Mouse (Mus musculus) forebrain, postnatal 0 days (tissue): ENCODE results near the gene Pdgfc. TPM values are rescaled to one million over a fixed set of nuclear protein-coding genes. Genes with fewer than 3 reads are reported as not detected.

Experiments
- ATAC-seq: fragments of 200-750 bp; cut with Nextera tagmentation; 2 replicates; pipeline ENCODE4 v1.8.0; 2017; ENCODE audit warnings: mild to moderate bottlenecking, moderate library complexity
- DNase-seq: peaks from one replicate; pipeline ENCODE4 v3.0.0-alpha.2; 2015
- H3K27ac ChIP-seq: fragments of 300-500 bp; sonication (generic); 2 replicates; pipeline ENCODE4 v1.5.1; 2014; ENCODE audit warnings: low read depth, mild to moderate bottlenecking, antibody characterized with exemption, low read length, moderate library complexity, mixed read lengths
- H3K27me3 ChIP-seq: fragments of 300-500 bp; sonication (generic); 2 replicates; pipeline ENCODE4 v1.6.1; 2014; ENCODE audit warnings: mild to moderate bottlenecking, low read length, mixed read lengths; ENCODE audit not compliant: insufficient read depth
- H3K36me3 ChIP-seq: fragments of 300-500 bp; sonication (generic); 2 replicates; pipeline ENCODE4 v1.6.1; 2014; ENCODE audit warnings: mild to moderate bottlenecking, moderate library complexity; ENCODE audit not compliant: insufficient read depth
- H3K4me1 ChIP-seq: fragments of 300-500 bp; sonication (generic); 2 replicates; pipeline ENCODE4 v1.6.1; 2014; ENCODE audit warnings: antibody characterized with exemption; ENCODE audit not compliant: insufficient read depth
- H3K4me2 ChIP-seq: fragments of 300-500 bp; sonication (generic); 2 replicates; pipeline ENCODE4 v1.6.1; 2014; ENCODE audit warnings: low read depth, mild to moderate bottlenecking, moderate library complexity
- H3K4me3 ChIP-seq: fragments of 300-500 bp; sonication (generic); 2 replicates; pipeline ENCODE4 v1.5.1; 2014; ENCODE audit warnings: low read depth, low read length, mixed read lengths
- H3K9ac ChIP-seq: fragments of 300-500 bp; sonication (generic); 2 replicates; pipeline ENCODE4 v1.6.1; 2014; ENCODE audit warnings: mild to moderate bottlenecking
- H3K9me3 ChIP-seq: fragments of 300-500 bp; sonication (generic); 2 replicates; pipeline ENCODE4 v1.6.1; 2016; ENCODE audit warnings: low read length
- CTCF ChIP-seq: sonication (generic); IDR thresholded peaks from 2 replicates; pipeline ENCODE4 v1.5.1; 2016; ENCODE audit warnings: antibody characterized with exemption, control low read depth, low read depth
- WGBS: fragments of 180-500 bp; shearing (Covaris S2); extraction: QIAGEN DNeasy Blood & Tissue Kit; methylation state at CpG from one replicate; pipeline ENCODE4 v1.1.7; 2014; 5-methylcytosine and 5-hydroxymethylcytosine counted together
- polyA plus RNA-seq: library from polyadenylated mRNA; unstranded; fragments of >200 nt; fragmentation: Nextera tagmentation; extraction: Ambion mirVana; gene quantifications from 2 replicates; pipeline ENCODE4 v1.2.1, GENCODE M21; 2015
- total RNA-seq: library from RNA; depleted of rRNA; stranded (reverse); fragments of >200 nt; gene quantifications from 2 replicates; pipeline ENCODE4 v1.2.3, GENCODE M21; 2014; rRNA removed

Pdgfc gene
- total RNA-seq: 4.8 and 7.2 TPM in 2 replicates
- polyA plus RNA-seq: 6.3 and 6.7 TPM in 2 replicates

DNA sequence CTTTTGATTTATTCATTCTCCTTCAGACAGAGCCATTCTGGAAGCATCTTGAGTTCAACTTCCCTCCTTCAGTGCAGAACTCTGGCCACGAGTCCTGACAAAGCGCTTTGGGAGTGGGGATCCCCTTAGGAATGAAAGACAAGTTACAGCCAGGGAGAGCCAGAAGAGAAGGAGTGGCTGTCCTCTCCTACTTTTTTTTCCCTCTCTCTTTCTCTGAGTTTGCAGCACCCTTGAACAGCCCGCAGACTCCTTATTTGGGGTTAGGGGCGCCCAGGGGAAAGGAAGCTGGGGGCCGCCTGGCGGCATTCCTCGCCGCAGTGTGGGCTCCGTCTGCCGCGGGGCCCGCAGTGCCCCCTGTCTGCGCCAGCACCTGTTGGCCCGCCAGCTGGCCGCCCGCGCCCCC lies at the start of gene Pdgfc:
TSS of gene Pdgfc (plus strand) at position 266 of the 403 bp plus-strand sequence.
- H3K36me3 ChIP-seq: no peaks in the 10 kb centered on the region
- peaks cover 5% of the 10 kb centered on the region; the same call in 1 of the 2 replicates for H3K4me1 ChIP-seq
- H3K9ac ChIP-seq: peak within 1 kb of the TSS; percentile 77
- ATAC-seq (no peak; the same call in 1 of the 2 replicates), DNase-seq (peak; percentile 34)
- peak within 1 kb of the TSS; percentile 77 for H3K27ac ChIP-seq
- no peaks in the 10 kb centered on the region for H3K27me3 ChIP-seq
- peak within 1 kb of the TSS; percentile 67 for H3K4me2 ChIP-seq
- TF ChIP-seq CTCF: peak; percentile 12; the same call in 1 of the 2 replicates
- WGBS: 2% methylated on average over 15 of the region's 17 CpGs
- no peaks in the 10 kb centered on the region for H3K9me3 ChIP-seq
- peak within 1 kb of the TSS; percentile 70 for H3K4me3 ChIP-seq

DNA sequence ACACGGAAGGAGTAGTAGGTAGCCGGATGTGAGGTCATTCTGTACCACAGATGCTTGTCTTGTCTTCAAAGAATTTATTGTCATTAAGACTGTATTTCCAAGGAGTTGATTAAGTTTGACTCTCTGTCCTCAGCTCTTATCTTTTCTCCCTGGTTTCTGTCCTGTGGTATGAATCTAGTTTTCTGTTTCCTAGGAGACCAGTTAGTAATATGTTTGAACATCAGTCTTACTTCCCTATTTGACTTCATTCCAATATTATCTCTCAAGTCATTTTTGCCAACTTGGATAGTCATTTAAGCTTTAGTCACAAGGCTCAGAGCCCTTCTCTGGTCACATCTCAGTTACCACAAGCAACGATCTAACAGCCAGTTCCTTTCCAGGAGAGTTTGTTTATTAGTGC lies 27.0 kb upstream of the Pdgfc start:
- Histone ChIP-seq H3K4me3 (no peak overlapping the region), H3K36me3 (no peaks in the 10 kb centered on the region), H3K4me1 (no peaks in the 10 kb centered on the region), H3K9me3 (no peaks in the 10 kb centered on the region), H3K27me3 (no peaks in the 10 kb centered on the region), H3K27ac (no peak overlapping the region), H3K4me2 (no peak overlapping the region), H3K9ac (no peak overlapping the region)
- no peak for TF ChIP-seq CTCF
- ATAC-seq: no peak
- 90% methylated on average over 3 of the region's 3 CpGs for WGBS
- DNase-seq: no peak

DNA sequence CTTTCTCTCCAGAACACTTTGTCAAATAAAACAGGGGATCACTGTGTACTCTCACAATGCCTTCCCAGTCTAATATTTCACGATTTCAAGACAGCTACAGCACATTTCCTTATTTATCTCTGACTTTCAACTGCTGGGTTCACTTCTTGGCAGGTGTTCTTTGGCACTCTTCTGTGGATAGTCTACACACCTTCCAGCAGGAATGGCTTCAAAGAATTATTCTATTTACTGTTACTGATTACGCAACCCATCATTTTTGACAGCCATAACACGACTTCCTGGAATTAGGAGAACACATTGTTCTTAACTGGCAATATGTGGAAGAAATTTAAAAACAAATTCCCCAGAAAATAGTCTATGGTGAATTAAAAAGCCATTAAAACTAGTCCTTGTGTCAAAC lies 26.3 kb upstream of the Pdgfc start:
- H3K36me3 ChIP-seq: no peaks in the 10 kb centered on the region
- no peaks in the 10 kb centered on the region for H3K4me1 ChIP-seq
- no peak overlapping the region for H3K9ac ChIP-seq
- 80% methylated on average over 3 of the region's 3 CpGs for WGBS
- TF ChIP-seq CTCF: no peak
- no peak overlapping the region for H3K4me2 ChIP-seq
- H3K9me3 ChIP-seq: no peaks in the 10 kb centered on the region
- no peak overlapping the region for H3K4me3 ChIP-seq
- DNase-seq (no peak), ATAC-seq (no peak)
- H3K27me3 ChIP-seq: no peaks in the 10 kb centered on the region
- H3K27ac ChIP-seq: no peak overlapping the region

DNA sequence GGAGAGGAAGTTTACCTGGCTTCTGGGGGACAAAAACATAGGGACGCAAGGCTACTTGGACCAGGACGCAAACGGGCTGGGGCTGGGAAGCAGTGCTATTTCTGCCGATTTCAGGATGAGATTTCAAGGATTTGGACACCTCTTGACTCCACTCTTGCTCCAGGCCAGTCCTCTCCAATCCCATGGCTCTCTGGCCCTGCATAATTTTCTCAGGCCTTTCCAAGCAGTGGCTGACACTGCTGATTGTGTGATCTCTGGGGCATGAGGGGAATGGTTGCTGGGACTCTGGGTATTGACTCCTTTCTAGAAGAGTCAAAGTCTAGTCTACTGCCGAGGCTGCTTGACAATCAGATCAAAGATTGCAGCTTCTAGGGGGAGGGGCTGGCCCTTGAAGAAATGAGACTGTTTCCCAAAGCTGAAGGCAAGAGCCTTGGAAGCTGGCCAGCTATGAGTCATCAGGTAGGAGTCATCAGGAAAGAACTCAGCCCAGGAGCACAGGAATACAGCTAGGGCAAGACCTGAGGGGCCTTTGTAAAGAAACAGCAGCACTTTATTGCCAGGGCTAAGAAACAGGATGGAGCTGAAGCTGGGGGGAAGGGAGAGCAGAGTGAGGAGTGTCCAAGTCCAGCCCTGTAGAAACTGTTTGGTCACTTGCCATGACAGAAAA lies 18.7 kb upstream of the Pdgfc start:
- 77% methylated on average over 5 of the region's 5 CpGs for WGBS
- no peaks in the 10 kb centered on the region for H3K27me3 ChIP-seq
- no peak for ATAC-seq
- H3K9ac ChIP-seq: no peak overlapping the region
- DNase-seq: no peak
- H3K36me3 ChIP-seq: no peaks in the 10 kb centered on the region
- H3K27ac ChIP-seq: no peak overlapping the region
- TF ChIP-seq CTCF: no peak
- no peaks in the 10 kb centered on the region for H3K9me3 ChIP-seq
- H3K4me1 ChIP-seq: no peaks in the 10 kb centered on the region
- no peak overlapping the region for H3K4me3 ChIP-seq
- H3K4me2 ChIP-seq: no peak overlapping the region

DNA sequence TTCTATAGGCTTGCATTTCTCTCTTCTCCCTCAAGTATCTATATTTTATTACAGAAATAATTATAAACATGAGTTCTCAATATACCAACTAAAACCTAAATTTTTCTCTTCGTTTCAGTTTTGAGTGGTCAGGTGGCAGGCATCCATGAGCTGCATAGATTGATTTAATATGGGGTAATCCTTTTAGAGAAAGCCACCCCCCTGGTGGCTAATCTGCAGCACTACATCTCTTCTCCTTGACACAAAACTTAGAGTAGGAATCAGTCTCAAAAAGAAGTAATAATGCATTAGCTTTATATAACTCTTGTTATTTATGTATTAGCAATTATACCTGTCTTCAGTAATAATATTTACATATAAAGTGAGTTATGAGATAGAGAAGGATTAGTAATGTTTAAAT lies 16.2 kb upstream of the Pdgfc start:
- no peaks in the 10 kb centered on the region for H3K9me3 ChIP-seq
- H3K27ac ChIP-seq: no peak overlapping the region
- no peak overlapping the region for H3K9ac ChIP-seq
- DNase-seq: no peak
- WGBS: 49% methylated on average over 1 of the region's 1 CpGs
- no peaks in the 10 kb centered on the region for H3K4me1 ChIP-seq
- H3K4me2 ChIP-seq: no peak overlapping the region
- no peak for ATAC-seq
- no peaks in the 10 kb centered on the region for H3K36me3 ChIP-seq
- H3K4me3 ChIP-seq: no peak overlapping the region
- no peaks in the 10 kb centered on the region for H3K27me3 ChIP-seq
- TF ChIP-seq CTCF: peak; percentile 26; the same call in 1 of the 2 replicates

DNA sequence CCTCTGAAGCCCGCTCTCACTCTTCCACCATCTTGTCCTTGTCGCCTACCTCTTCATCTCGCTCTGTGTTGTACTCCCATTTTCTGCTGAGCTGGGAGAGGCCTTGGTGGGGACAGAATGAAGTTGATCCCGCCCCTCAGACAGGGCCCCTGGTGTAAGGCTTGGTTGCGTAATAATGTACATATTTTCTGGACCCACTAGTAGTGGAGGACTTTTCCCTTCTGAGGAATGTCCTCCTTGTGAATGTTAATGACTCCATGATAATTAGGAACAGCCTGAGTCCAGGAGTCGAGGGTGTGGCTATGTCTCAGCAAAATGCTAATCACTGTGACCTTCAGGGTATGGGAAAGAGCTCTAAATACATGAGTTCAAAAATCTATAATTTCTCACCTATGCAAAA lies 14.4 kb upstream of the Pdgfc start:
- Histone ChIP-seq H3K4me1 (no peaks in the 10 kb centered on the region), H3K4me2 (no peak overlapping the region), H3K9ac (no peak overlapping the region), H3K9me3 (no peaks in the 10 kb centered on the region), H3K4me3 (no peak overlapping the region), H3K36me3 (no peaks in the 10 kb centered on the region), H3K27ac (no peak overlapping the region), H3K27me3 (no peaks in the 10 kb centered on the region)
- no peak for ATAC-seq
- DNase-seq: no peak
- no peak for TF ChIP-seq CTCF
- 87% methylated on average over 6 of the region's 6 CpGs for WGBS

DNA sequence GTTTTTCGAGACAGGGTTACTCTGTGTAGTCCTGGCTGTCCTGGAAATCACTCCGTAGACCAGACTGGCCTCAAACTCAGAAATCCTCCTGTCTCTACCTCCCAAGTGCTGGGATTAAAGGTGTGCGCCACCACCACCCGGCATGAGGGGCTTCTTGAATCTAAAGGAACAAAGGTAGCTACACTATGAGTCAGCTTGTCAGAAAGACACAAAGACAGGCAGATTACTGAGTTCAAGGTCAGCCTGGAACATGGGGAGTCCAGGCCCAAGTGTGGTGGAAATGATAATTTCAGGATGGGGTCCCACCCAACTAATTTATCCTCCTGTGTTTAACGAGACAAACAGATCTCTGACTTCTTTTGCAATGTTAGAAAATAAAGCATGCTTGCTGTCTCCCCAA lies 13.9 kb upstream of the Pdgfc start:
- 77% methylated on average over 5 of the region's 5 CpGs for WGBS
- Histone ChIP-seq H3K27ac (no peak overlapping the region), H3K4me2 (no peak overlapping the region), H3K36me3 (no peaks in the 10 kb centered on the region), H3K9ac (no peak overlapping the region), H3K4me3 (no peak overlapping the region), H3K4me1 (no peaks in the 10 kb centered on the region), H3K27me3 (no peaks in the 10 kb centered on the region), H3K9me3 (no peaks in the 10 kb centered on the region)
- ATAC-seq (no peak), DNase-seq (no peak)
- TF ChIP-seq CTCF: no peak
